Mouse (Mus musculus) hindbrain, embryonic 12.5 days (tissue): ENCODE data around the gene Vipas39. TPM values are rescaled to one million over a fixed set of nuclear protein-coding genes. Genes with fewer than 3 reads are reported as not detected.
"Not testable (repeated sequence)": the region's sequence is repeated elsewhere in the genome, so short reads cannot be mapped to it uniquely, and the experiment has no call there.

Experiments used
- ATAC-seq: fragments of 200-750 bp; cut with Nextera tagmentation; 2 replicates; pipeline ENCODE4 v1.8.0; 2017; ENCODE audit warnings: moderate TSS enrichment; ENCODE audit not compliant: low FRiP score
- H3K27ac ChIP-seq: fragments of 300-500 bp; sonication (generic); 2 replicates; pipeline ENCODE4 v1.5.1; 2016; ENCODE audit warnings: mild to moderate bottlenecking
- H3K27me3 ChIP-seq: fragments of 300-500 bp; sonication (generic); 2 replicates; pipeline ENCODE4 v1.6.1; 2016; ENCODE audit warnings: mild to moderate bottlenecking
- H3K36me3 ChIP-seq: fragments of 300-500 bp; sonication (generic); 2 replicates; pipeline ENCODE4 v1.6.1; 2016; ENCODE audit warnings: mild to moderate bottlenecking
- H3K4me1 ChIP-seq: fragments of 300-500 bp; sonication (generic); 2 replicates; pipeline ENCODE4 v1.6.1; 2016
- H3K4me2 ChIP-seq: fragments of 300-500 bp; sonication (generic); replicated peaks from 2 replicates; pipeline ENCODE4 v1.6.1; 2016; ENCODE audit warnings: mild to moderate bottlenecking
- H3K4me3 ChIP-seq: fragments of 300-500 bp; sonication (generic); 2 replicates; pipeline ENCODE4 v1.5.1; 2016; ENCODE audit warnings: mild to moderate bottlenecking
- H3K9ac ChIP-seq: fragments of 300-500 bp; sonication (generic); 2 replicates; pipeline ENCODE4 v1.6.1; 2016; ENCODE audit warnings: mild to moderate bottlenecking, moderate library complexity
- H3K9me3 ChIP-seq: fragments of 300-500 bp; sonication (generic); replicated peaks from 2 replicates; pipeline ENCODE4 v1.6.1; 2016; ENCODE audit warnings: mild to moderate bottlenecking
- WGBS: fragments of 180-500 bp; shearing (Covaris S2); methylation state at CpG from one replicate; pipeline ENCODE4 v1.1.7; 2016; 5-methylcytosine and 5-hydroxymethylcytosine counted together
- polyA plus RNA-seq: library from polyadenylated mRNA; unstranded; fragments of >200 nt; fragmentation: Nextera tagmentation; extraction: Ambion mirVana; gene quantifications from 2 replicates; pipeline ENCODE4 v1.2.1, GENCODE M21; 2016

Gene Vipas39
- polyA plus RNA-seq, 1 experiment from 2014 or later, result 60.0 TPM

- Histone ChIP-seq H3K9ac (no peak overlapping the region), H3K4me2 (no peak overlapping the region), H3K9me3 (0 out of 2 replicates have a peak, but pooled peaks cover 5% of the 10 kb centered on the region), H3K27ac (no peak overlapping the region), H3K4me3 (no peak overlapping the region), H3K36me3 (0 out of 2 replicates have a peak, but pooled peaks cover 2% of the 10 kb centered on the region), H3K27me3 (no peaks in the 10 kb centered on the region), H3K4me1 (no peaks in the 10 kb centered on the region)
- 81% methylated on average over 4 of the region's 4 CpGs for WGBS
- ATAC-seq, result no peak
Observed at GRCm38 (mm10) chr12:87284268-87284667, 18.2 kb upstream of the Vipas39 start.

- no peak overlapping the region for H3K4me2 ChIP-seq
- no peaks in the 10 kb centered on the region for H3K27me3 ChIP-seq
- 0 out of 2 replicates have a peak, but pooled peaks cover 2% of the 10 kb centered on the region for H3K36me3 ChIP-seq
- H3K27ac ChIP-seq, result no peak overlapping the region
- H3K4me1 ChIP-seq, result peaks cover 1% of the 10 kb centered on the region; the same call in 1 of the 2 replicates
- ATAC-seq, result no peak
- H3K4me3 ChIP-seq, result no peak overlapping the region
- 66% methylated on average over 7 of the region's 7 CpGs for WGBS
- H3K9me3 ChIP-seq, result 0 out of 2 replicates have a peak, but pooled peaks cover 5% of the 10 kb centered on the region
- no peak overlapping the region for H3K9ac ChIP-seq
Observed at GRCm38 (mm10) chr12:87283706-87284105, 17.6 kb upstream of the Vipas39 start.

- no peak for ATAC-seq
- 0 out of 2 replicates have a peak, but pooled peaks cover 1% of the 10 kb centered on the region for H3K36me3 ChIP-seq
- WGBS, result 92% methylated on average over 4 of the region's 4 CpGs
Observed at GRCm38 (mm10) chr12:87282743-87283142, 16.7 kb upstream of the Vipas39 start.

GRCm38 (mm10) chr12:87281766-87282165 is 15.7 kb upstream of the Vipas39 start:
- Histone ChIP-seq H3K4me3 (no peak overlapping the region), H3K36me3 (0 out of 2 replicates have a peak, but pooled peaks cover under 1% of the 10 kb centered on the region), H3K27ac (no peak overlapping the region), H3K9ac (no peak overlapping the region), H3K27me3 (no peaks in the 10 kb centered on the region), H3K4me2 (no peak overlapping the region), H3K9me3 (no peaks in the 10 kb centered on the region), H3K4me1 (peaks cover 7% of the 10 kb centered on the region; the same call in 1 of the 2 replicates)
- no peak for ATAC-seq
- 81% methylated on average over 1 of the region's 1 CpGs for WGBS

More at GRCm38 (mm10) chr12:87282743-87283142, 16.7 kb upstream of the Vipas39 start:
- Histone ChIP-seq H3K9me3 (0 out of 2 replicates have a peak, but pooled peaks cover 2% of the 10 kb centered on the region), H3K4me3 (no peak overlapping the region), H3K27me3 (no peaks in the 10 kb centered on the region), H3K4me1 (peaks cover 7% of the 10 kb centered on the region; the same call in 1 of the 2 replicates), H3K27ac (no peak overlapping the region), H3K9ac (no peak overlapping the region), H3K4me2 (no peak overlapping the region)

GRCm38 (mm10) chr12:87279879-87280278 is 13.8 kb upstream of the Vipas39 start:
- peaks cover 20% of the 10 kb centered on the region for H3K36me3 ChIP-seq
- no peak overlapping the region for H3K9ac ChIP-seq
- WGBS, result 45% methylated on average over 14 of the region's 14 CpGs
- no peak overlapping the region for H3K4me2 ChIP-seq
- no peaks in the 10 kb centered on the region for H3K27me3 ChIP-seq
- H3K27ac ChIP-seq, result no peak overlapping the region
- 0 out of 2 replicates have a peak, but pooled peaks have one; percentile 15 for ATAC-seq
- peaks cover 7% of the 10 kb centered on the region; the same call in 1 of the 2 replicates for H3K4me1 ChIP-seq
- H3K4me3 ChIP-seq, result no peak overlapping the region
- H3K9me3 ChIP-seq, result no peaks in the 10 kb centered on the region

- Histone ChIP-seq H3K27me3 (no peaks in the 10 kb centered on the region), H3K27ac (no peak overlapping the region), H3K4me3 (no peak overlapping the region), H3K9ac (no peak overlapping the region), H3K9me3 (no peaks in the 10 kb centered on the region), H3K36me3 (peaks cover 25% of the 10 kb centered on the region), H3K4me2 (no peak overlapping the region), H3K4me1 (peaks cover 7% of the 10 kb centered on the region; the same call in 1 of the 2 replicates)
- 59% methylated on average over 3 of the region's 3 CpGs for WGBS
- no peak for ATAC-seq
Observed at GRCm38 (mm10) chr12:87279350-87279749, 13.3 kb upstream of the Vipas39 start.

GRCm38 (mm10) chr12:87278118-87278730 is 12.2 kb upstream of the Vipas39 start:
- H3K9me3 ChIP-seq, result no peaks in the 10 kb centered on the region
- 0 out of 2 replicates have a peak overlapping the region, but pooled peaks have one; percentile 1 for H3K4me2 ChIP-seq
- H3K27me3 ChIP-seq, result no peaks in the 10 kb centered on the region
- H3K27ac ChIP-seq, result no peak overlapping the region
- ATAC-seq, result no peak
- WGBS, result 16% methylated on average over 6 of the region's 6 CpGs
- no peak overlapping the region for H3K9ac ChIP-seq
- H3K4me3 ChIP-seq, result no peak overlapping the region
- peaks cover 7% of the 10 kb centered on the region; the same call in 1 of the 2 replicates for H3K4me1 ChIP-seq
- H3K36me3 ChIP-seq, result peaks cover 35% of the 10 kb centered on the region

- not testable (repeated sequence) for H3K4me2 ChIP-seq, H3K4me3 ChIP-seq, H3K27ac ChIP-seq, H3K9ac ChIP-seq, H3K27me3 ChIP-seq, ATAC-seq, H3K4me1 ChIP-seq, H3K9me3 ChIP-seq
- peaks cover 45% of the 10 kb centered on the region for H3K36me3 ChIP-seq
- 83% methylated on average over 4 of the region's 4 CpGs for WGBS
Observed at GRCm38 (mm10) chr12:87277251-87277650, 11.2 kb upstream of the Vipas39 start.

GRCm38 (mm10) chr12:87274853-87275831 is 9.1 kb upstream of the Vipas39 start:
- peaks cover 7% of the 10 kb centered on the region; the same call in 1 of the 2 replicates for H3K4me1 ChIP-seq
- no peak overlapping the region for H3K4me2 ChIP-seq
- H3K9me3 ChIP-seq, result no peaks in the 10 kb centered on the region
- H3K9ac ChIP-seq, result no peak overlapping the region
- no peak overlapping the region for H3K27ac ChIP-seq
- ATAC-seq, result no peak
- peaks cover 66% of the 10 kb centered on the region for H3K36me3 ChIP-seq
- no peak overlapping the region for H3K4me3 ChIP-seq
- 90% methylated on average over 9 of the region's 9 CpGs for WGBS
- H3K27me3 ChIP-seq, result no peaks in the 10 kb centered on the region

GRCm38 (mm10) chr12:87267682-87268081 is 1.6 kb upstream of the Vipas39 start:
- Histone ChIP-seq H3K4me3 (peak overlapping the region; percentile 75), H3K4me2 (peak overlapping the region; percentile 73), H3K27ac (no peak overlapping the region), H3K27me3 (no peaks in the 10 kb centered on the region), H3K4me1 (peaks cover 18% of the 10 kb centered on the region), H3K36me3 (peaks cover 42% of the 10 kb centered on the region), H3K9me3 (no peaks in the 10 kb centered on the region), H3K9ac (peak overlapping the region; percentile 87)
- ATAC-seq, result no peak
- WGBS, result 28% methylated on average over 4 of the region's 4 CpGs

- H3K4me1 ChIP-seq, result peaks cover 18% of the 10 kb centered on the region
- ATAC-seq, result peak; percentile 74
- H3K9ac ChIP-seq, result peak overlapping the region; percentile 87
- peaks cover 40% of the 10 kb centered on the region for H3K36me3 ChIP-seq
- H3K27ac ChIP-seq, result peak overlapping the region; percentile 86
- H3K27me3 ChIP-seq, result no peaks in the 10 kb centered on the region
- H3K4me3 ChIP-seq, result peak overlapping the region; percentile 75
- peak overlapping the region; percentile 73 for H3K4me2 ChIP-seq
- no peaks in the 10 kb centered on the region for H3K9me3 ChIP-seq
- WGBS, result under 1% methylated on average over 31 of the region's 31 CpGs
Observed at GRCm38 (mm10) chr12:87266827-87267603, 959 bp upstream of the Vipas39 start.
